Mouse (Mus musculus) gastrocnemius, adult 2 months (tissue): ENCODE measurements around the gene Dlx6. TPM values are rescaled to one million over a fixed set of nuclear protein-coding genes. Genes with fewer than 3 reads are reported as not detected.
A peak's percentile ranks its signal among the peaks of the same experiment; 100 is the strongest.

Experiments
- DNase-seq: peaks from one replicate; pipeline ENCODE4 v3.0.0; 2022
- H3K27ac ChIP-seq: fragments of 200-600 bp; 2 replicates; pipeline ENCODE4 v1.8.1; 2022; ENCODE audit warnings: mild to moderate bottlenecking
- H3K4me3 ChIP-seq: fragments of 200-600 bp; 2 replicates; pipeline ENCODE4 v1.8.1; 2022; ENCODE audit warnings: mild to moderate bottlenecking, moderate library complexity
- CTCF ChIP-seq: fragments of 200-600 bp; IDR thresholded peaks from 2 replicates; pipeline ENCODE4 v1.8.1; 2022; ENCODE audit warnings: antibody characterized with exemption, mild to moderate bottlenecking, moderate library complexity
- intact Hi-C: fragments of 180-260 bp; cut with DNase I; formaldehyde crosslinking; loops from one replicate; pipeline ENCODE4 v1.15.1; 2025
- total RNA-seq, 2 experiments: library from RNA; stranded (reverse); gene quantifications; 2 replicates each; pipeline ENCODE4 v1.2.3; 2021

Gene Dlx6
- total RNA-seq, 2 experiments from 2014 or later = not detected

- no peak for TF ChIP-seq CTCF
- H3K27ac ChIP-seq = no peak overlapping the region
- intact Hi-C loops = no loop called here
- no peak for DNase-seq
- H3K4me3 ChIP-seq = no peak overlapping the region
Measured at GRCm38 (mm10) chr6:6861798-6862428, 1.2 kb upstream of the Dlx6 start.

DNA sequence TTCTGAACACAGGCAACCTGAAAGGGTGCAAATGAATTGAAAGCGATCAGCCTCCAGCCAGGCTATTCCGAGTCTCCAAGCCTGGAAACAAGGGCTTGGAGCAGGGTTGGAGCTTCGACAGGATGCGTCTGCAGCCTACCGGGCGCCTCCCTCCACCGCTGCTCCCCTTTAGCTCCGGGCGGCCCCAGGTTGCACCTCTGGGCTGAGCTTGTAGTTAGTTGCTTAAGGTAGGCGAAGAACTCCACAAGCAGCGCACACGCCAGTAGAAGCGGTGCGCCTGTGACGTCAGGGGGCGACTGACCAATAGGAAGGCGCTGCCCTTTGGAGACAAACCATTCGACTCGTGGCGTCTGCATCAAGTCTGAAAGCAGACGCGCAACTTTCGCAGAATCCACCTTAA, 523 bp upstream of the Dlx6 start:
- intact Hi-C loops = no loop called here
- no peak for TF ChIP-seq CTCF
- Histone ChIP-seq H3K4me3 (peak overlapping the region; percentile 63), H3K27ac (no peak overlapping the region)
- peak; percentile 34 for DNase-seq

DNA sequence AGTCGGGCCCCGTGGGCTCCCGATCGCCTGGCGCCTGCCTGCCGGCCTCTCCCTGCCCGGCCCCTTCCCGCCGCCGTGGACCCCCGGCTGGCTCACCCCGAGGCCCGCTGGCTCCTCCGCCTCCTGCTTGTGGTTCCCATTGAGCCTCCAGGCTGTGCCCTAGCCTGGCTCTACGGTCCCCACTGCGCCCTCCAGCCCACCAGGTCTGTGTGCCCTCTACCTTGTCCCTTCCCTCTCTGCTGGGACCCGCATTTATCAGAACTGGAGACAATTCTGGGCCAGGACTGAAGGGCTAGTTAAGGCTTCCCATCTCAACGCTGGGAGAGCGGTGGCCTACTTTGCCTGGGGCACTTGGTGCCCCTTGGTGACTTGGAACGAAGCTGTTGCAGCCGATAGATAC, 821 bp downstream of the Dlx6 start:
- no peak for TF ChIP-seq CTCF
- DNase-seq = no peak
- H3K4me3 ChIP-seq = peak overlapping the region; percentile 63
- intact Hi-C loops = no loop called here
- H3K27ac ChIP-seq = no peak overlapping the region

DNA sequence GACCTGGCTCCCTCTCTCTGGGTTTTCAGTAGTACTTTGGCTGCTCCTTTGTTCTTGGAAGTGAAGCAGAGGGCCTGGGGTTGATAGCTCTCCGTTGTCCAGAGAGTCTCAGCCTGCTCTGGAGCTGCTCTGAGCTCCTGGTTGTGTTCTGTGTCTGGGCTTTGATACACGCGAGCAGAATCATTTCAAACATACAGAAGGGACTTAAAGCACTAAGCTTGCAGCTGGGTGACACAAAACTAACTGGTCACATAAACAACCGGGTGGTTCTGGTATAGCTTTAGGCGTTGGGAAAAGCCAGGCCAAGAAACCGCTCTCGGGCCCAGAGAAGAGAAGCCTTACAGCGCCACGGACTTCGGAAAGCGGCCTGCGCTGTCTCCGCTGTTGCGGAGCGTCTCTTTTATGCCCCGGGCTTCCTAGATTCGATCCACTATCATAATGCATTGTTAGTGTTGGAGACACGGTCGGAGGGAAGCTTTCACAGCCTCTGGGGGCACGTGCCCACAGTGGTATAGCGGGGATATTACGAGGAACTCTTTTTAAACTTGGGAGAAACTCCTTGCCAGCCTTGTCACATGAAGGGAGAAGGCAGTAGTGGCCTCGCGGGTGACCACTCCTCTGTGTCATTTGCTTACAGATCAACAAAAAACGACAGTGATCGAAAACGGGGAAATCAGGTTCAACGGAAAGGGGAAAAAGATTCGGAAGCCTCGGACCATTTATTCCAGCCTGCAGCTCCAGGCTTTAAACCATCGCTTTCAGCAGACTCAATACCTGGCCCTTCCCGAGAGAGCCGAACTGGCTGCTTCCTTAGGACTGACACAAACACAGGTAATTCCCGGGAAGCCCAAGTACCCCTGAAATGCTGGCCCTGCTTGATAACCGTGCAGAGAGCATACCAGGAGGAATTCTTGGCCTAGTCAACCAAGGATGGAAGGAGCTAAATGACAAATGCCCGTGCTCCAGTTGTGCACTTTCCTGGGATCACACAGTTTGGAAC, 1.6 kb downstream of the Dlx6 start:
- no peak for DNase-seq
- H3K4me3 ChIP-seq = no peak overlapping the region
- intact Hi-C loops = no loop called here
- H3K27ac ChIP-seq = no peak overlapping the region
- TF ChIP-seq CTCF = no peak

DNA sequence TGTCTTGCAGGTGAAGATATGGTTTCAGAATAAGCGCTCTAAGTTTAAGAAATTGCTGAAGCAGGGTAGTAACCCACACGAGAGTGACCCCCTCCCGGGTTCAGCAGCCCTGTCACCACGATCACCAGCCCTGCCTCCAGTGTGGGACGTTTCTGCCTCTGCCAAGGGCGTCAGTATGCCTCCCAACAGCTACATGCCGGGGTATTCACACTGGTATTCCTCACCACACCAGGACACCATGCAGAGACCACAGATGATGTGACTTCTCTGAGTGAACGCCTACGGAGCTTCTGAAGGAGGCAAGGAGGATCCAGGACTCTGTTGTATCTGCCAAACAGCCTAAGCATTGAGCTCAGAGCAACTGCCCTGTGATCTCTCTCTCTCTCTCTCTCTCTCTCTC, 3.9 kb downstream of the Dlx6 start:
- TF ChIP-seq CTCF = no peak
- no peak overlapping the region for H3K4me3 ChIP-seq
- intact Hi-C loops = no loop called here
- no peak for DNase-seq
- H3K27ac ChIP-seq = no peak overlapping the region

GRCm38 (mm10) chr6:6869041-6869685, 6.0 kb downstream of the Dlx6 start:
- H3K27ac ChIP-seq = no peak overlapping the region
- intact Hi-C loops = no loop called here
- no peak for TF ChIP-seq CTCF
- H3K4me3 ChIP-seq = no peak overlapping the region
- DNase-seq = no peak

DNA sequence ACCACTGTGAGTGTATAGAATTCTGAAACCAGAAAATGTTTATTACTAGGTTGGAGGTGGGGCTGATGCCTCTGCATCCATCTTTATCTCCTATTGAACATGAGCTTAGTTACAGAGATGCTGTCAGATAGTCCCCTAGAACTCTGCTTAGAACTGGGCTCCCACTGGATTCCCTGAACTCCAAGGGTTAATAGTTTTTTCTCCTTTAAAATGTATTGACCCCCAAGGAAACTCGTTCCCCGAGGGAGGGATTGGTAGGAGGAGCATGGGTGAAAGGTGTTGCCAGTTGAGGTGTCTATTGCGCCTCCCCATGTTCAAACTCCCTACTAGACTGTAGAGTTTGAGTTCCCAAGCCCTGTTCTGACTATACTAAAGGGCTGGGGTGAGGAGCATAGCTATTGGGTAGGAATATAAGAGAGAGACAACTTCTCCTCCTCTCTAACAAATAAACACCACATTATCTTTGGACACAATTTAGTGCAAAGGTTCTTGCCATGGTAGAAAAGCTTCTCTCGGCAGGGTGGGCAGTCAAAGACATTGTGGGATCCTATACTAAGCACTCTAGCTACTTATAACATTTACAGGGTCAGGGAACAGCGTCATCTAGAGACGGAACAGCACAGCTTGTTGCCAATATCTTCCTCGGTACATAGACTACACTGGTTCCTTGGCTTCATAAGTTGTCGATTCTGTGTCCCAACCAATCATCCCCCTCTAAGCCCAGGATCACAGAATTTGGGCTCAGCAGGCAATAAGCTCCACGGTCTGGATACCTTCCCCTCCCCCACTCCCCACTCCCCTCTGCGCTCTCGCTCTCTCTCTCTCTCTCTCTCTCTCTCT, 7.0 kb downstream of the Dlx6 start:
- Histone ChIP-seq H3K4me3 (no peak overlapping the region), H3K27ac (no peak overlapping the region)
- TF ChIP-seq CTCF = no peak
- intact Hi-C loops = no loop called here
- no peak for DNase-seq

GRCm38 (mm10) chr6:6870876-6871420, 7.8 kb downstream of the Dlx6 start:
- no peak overlapping the region for H3K4me3 ChIP-seq
- no peak for TF ChIP-seq CTCF
- intact Hi-C loops = no loop called here
- DNase-seq = no peak
- no peak overlapping the region for H3K27ac ChIP-seq

DNA sequence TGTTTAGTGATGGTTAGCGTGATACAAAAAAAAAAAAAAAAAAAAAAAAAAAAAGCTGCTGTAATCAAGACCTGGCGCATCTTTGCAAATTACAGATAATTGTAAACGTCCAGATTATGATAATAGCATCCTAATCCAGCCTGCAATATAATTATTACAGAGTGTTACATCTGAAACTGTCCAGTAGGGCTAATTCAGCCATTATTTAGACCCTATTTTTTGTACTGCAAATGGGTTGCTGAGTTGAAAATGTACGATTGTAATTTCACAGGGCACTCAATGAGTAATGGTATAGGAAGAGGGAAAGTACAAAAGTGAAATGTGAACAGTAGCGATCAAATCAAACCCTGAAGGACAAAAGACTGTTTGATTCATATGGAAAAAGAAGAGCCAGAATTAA, 8.6 kb downstream of the Dlx6 start:
- intact Hi-C loops = no loop called here
- no peak for TF ChIP-seq CTCF
- no peak overlapping the region for H3K27ac ChIP-seq
- DNase-seq = no peak
- H3K4me3 ChIP-seq = no peak overlapping the region

DNA sequence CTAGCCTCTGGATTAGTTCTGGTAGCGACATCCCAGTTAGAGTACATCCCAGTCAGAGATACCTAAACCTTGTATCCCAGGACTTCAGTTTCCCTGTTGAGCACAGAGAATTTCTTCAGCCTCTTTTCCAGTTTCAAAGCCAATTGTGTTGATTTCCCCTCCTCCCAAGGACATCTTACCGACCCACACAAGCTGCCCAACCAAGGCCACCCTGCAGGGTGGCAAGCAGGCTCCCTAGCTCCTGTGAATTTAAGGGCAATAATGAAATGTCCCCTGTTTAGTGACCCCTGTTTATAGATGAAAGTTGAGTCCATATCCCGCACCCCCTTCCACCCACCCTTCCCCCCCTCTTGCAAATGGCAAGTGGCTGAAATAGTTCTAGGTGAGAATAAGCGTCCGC, 9.7 kb downstream of the Dlx6 start:
- Histone ChIP-seq H3K27ac (no peak overlapping the region), H3K4me3 (no peak overlapping the region)
- TF ChIP-seq CTCF = no peak
- DNase-seq = no peak
- intact Hi-C loops = no loop called here

DNA sequence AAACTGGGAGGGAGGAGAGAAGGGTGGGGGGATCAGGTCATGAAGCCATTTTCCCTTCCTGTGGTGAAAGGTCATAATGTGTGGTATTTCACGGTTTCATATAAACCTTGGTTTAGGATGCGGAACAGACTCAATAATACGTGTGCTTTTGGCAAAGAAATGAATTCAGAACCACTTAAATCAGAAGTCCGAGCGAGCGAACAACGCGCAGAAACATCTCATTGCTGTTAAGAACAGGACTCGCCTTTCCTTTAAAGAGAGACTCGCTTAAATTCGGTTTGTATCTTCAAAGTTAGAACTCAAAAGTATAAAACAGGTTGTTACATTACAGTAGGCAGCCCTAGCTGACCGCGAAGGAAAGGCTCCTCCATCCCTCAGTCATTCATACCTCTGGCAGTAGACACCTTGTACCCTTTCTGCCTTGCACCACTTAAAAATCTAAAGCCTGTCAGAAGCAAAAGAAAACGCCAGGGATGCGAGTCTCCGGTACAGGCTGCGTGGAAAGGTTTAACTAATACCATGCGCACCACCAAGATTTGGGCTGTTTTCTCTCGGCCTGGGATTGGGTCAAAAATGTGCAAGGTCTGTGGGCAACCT, 10.4 kb downstream of the Dlx6 start:
- no peak overlapping the region for H3K4me3 ChIP-seq
- no peak for DNase-seq
- no peak for TF ChIP-seq CTCF
- intact Hi-C loops = no loop called here
- H3K27ac ChIP-seq = no peak overlapping the region
